Mouse (Mus musculus): ENCODE results near the gene Tap2. TPM values are rescaled to one million over a fixed set of nuclear protein-coding genes. Genes with fewer than 3 reads are reported as not detected.

Tap2 gene
- polyA plus RNA-seq, 1 experiment from 2014 or later = 0.44 TPM

GRCm38 (mm10) chr17:34240916-34241315, 37.6 kb downstream of the Tap2 start:
- no peak overlapping the region for H3K4me2 ChIP-seq
- H3K27me3 ChIP-seq (ENCODE audit: control insufficient read depth, insufficient read depth, low read length) = peaks cover 4% of the 10 kb centered on the region; the same call in 1 of the 2 replicates
- no peak overlapping the region for H3K27ac ChIP-seq (ENCODE audit: low read depth, low read length)
- no peaks in the 10 kb centered on the region for H3K4me1 ChIP-seq (ENCODE audit: control insufficient read depth, insufficient read depth, low read length)
- H3K9ac ChIP-seq (ENCODE audit: low read depth, low read length) = no peak overlapping the region
- no peak for ATAC-seq (replicated peaks; ENCODE audit: insufficient number of reproducible peaks, low FRiP score, low TSS enrichment)
- H3K9me3 ChIP-seq (replicated peaks; ENCODE audit: control insufficient read depth, low read length) = 0 out of 2 replicates have a peak, but pooled peaks cover 5% of the 10 kb centered on the region
- no peak overlapping the region for H3K4me3 ChIP-seq (ENCODE audit: low read depth, low read length)
- 74% methylated on average over 6 of the region's 6 CpGs for WGBS (ENCODE audit: insufficient replicate concordance)
- no peaks in the 10 kb centered on the region for H3K36me3 ChIP-seq (ENCODE audit: control insufficient read depth, insufficient read depth, low read length)

GRCm38 (mm10) chr17:34244656-34245055, 41.3 kb downstream of the Tap2 start:
- no peak for ATAC-seq (replicated peaks; ENCODE audit: insufficient number of reproducible peaks, low FRiP score, low TSS enrichment)
- Histone ChIP-seq H3K9me3 (replicated peaks; ENCODE audit: control insufficient read depth, low read length) (0 out of 2 replicates have a peak, but pooled peaks cover 5% of the 10 kb centered on the region), H3K4me1 (ENCODE audit: control insufficient read depth, insufficient read depth, low read length) (no peaks in the 10 kb centered on the region), H3K27me3 (ENCODE audit: control insufficient read depth, insufficient read depth, low read length) (peaks cover 4% of the 10 kb centered on the region; the same call in 1 of the 2 replicates), H3K9ac (ENCODE audit: low read depth, low read length) (no peak overlapping the region), H3K4me3 (ENCODE audit: low read depth, low read length) (no peak overlapping the region), H3K36me3 (ENCODE audit: control insufficient read depth, insufficient read depth, low read length) (no peaks in the 10 kb centered on the region), H3K27ac (ENCODE audit: low read depth, low read length) (no peak overlapping the region), H3K4me2 (no peak overlapping the region)
- 76% methylated on average over 4 of the region's 4 CpGs for WGBS (ENCODE audit: insufficient replicate concordance)

GRCm38 (mm10) chr17:34247047-34247446, 43.7 kb downstream of the Tap2 start:
- Histone ChIP-seq H3K4me1 (ENCODE audit: control insufficient read depth, insufficient read depth, low read length) (no peaks in the 10 kb centered on the region), H3K27me3 (ENCODE audit: control insufficient read depth, insufficient read depth, low read length) (peaks cover 4% of the 10 kb centered on the region; the same call in 1 of the 2 replicates), H3K27ac (ENCODE audit: low read depth, low read length) (no peak overlapping the region), H3K9ac (ENCODE audit: low read depth, low read length) (no peak overlapping the region), H3K4me2 (no peak overlapping the region), H3K36me3 (ENCODE audit: control insufficient read depth, insufficient read depth, low read length) (no peaks in the 10 kb centered on the region), H3K4me3 (ENCODE audit: low read depth, low read length) (no peak overlapping the region), H3K9me3 (replicated peaks; ENCODE audit: control insufficient read depth, low read length) (0 out of 2 replicates have a peak, but pooled peaks cover 2% of the 10 kb centered on the region)
- ATAC-seq (replicated peaks; ENCODE audit: insufficient number of reproducible peaks, low FRiP score, low TSS enrichment) = no peak
- 79% methylated on average over 3 of the region's 3 CpGs for WGBS (ENCODE audit: insufficient replicate concordance)

- H3K4me1 ChIP-seq (ENCODE audit: control insufficient read depth, insufficient read depth, low read length) = no peaks in the 10 kb centered on the region
- H3K4me3 ChIP-seq (ENCODE audit: low read depth, low read length) = no peak overlapping the region
- H3K27ac ChIP-seq (ENCODE audit: low read depth, low read length) = no peak overlapping the region
- no peak overlapping the region for H3K9ac ChIP-seq (ENCODE audit: low read depth, low read length)
- no peaks in the 10 kb centered on the region for H3K36me3 ChIP-seq (ENCODE audit: control insufficient read depth, insufficient read depth, low read length)
- no peak for ATAC-seq (replicated peaks; ENCODE audit: insufficient number of reproducible peaks, low FRiP score, low TSS enrichment)
- H3K4me2 ChIP-seq = no peak overlapping the region
- no peaks in the 10 kb centered on the region for H3K9me3 ChIP-seq (replicated peaks; ENCODE audit: control insufficient read depth, low read length)
- H3K27me3 ChIP-seq (ENCODE audit: control insufficient read depth, insufficient read depth, low read length) = no peaks in the 10 kb centered on the region
- 66% methylated on average over 2 of the region's 2 CpGs for WGBS (ENCODE audit: insufficient replicate concordance)
These were observed 45.4 kb downstream of the Tap2 start for GRCm38 (mm10) chr17:34248764-34249163.

- H3K27me3 ChIP-seq (ENCODE audit: control insufficient read depth, insufficient read depth, low read length) = no peaks in the 10 kb centered on the region
- no peak for ATAC-seq (replicated peaks; ENCODE audit: insufficient number of reproducible peaks, low FRiP score, low TSS enrichment)
- 40% methylated on average over 3 of the region's 3 CpGs for WGBS (ENCODE audit: insufficient replicate concordance)
- no peaks in the 10 kb centered on the region for H3K36me3 ChIP-seq (ENCODE audit: control insufficient read depth, insufficient read depth, low read length)
- H3K4me3 ChIP-seq (ENCODE audit: low read depth, low read length) = no peak overlapping the region
- no peak overlapping the region for H3K4me2 ChIP-seq
- H3K9me3 ChIP-seq (replicated peaks; ENCODE audit: control insufficient read depth, low read length) = no peaks in the 10 kb centered on the region
- no peak overlapping the region for H3K27ac ChIP-seq (ENCODE audit: low read depth, low read length)
- no peaks in the 10 kb centered on the region for H3K4me1 ChIP-seq (ENCODE audit: control insufficient read depth, insufficient read depth, low read length)
- H3K9ac ChIP-seq (ENCODE audit: low read depth, low read length) = no peak overlapping the region
These were observed 46.0 kb downstream of the Tap2 start for GRCm38 (mm10) chr17:34249361-34249760.

- no peak overlapping the region for H3K27ac ChIP-seq (ENCODE audit: low read depth, low read length)
- H3K4me3 ChIP-seq (ENCODE audit: low read depth, low read length) = no peak overlapping the region
- ATAC-seq (replicated peaks; ENCODE audit: insufficient number of reproducible peaks, low FRiP score, low TSS enrichment) = no peak
- H3K4me1 ChIP-seq (ENCODE audit: control insufficient read depth, insufficient read depth, low read length) = no peaks in the 10 kb centered on the region
- no peak overlapping the region for H3K4me2 ChIP-seq
- H3K9me3 ChIP-seq (replicated peaks; ENCODE audit: control insufficient read depth, low read length) = no peaks in the 10 kb centered on the region
- no peaks in the 10 kb centered on the region for H3K27me3 ChIP-seq (ENCODE audit: control insufficient read depth, insufficient read depth, low read length)
- no peaks in the 10 kb centered on the region for H3K36me3 ChIP-seq (ENCODE audit: control insufficient read depth, insufficient read depth, low read length)
- H3K9ac ChIP-seq (ENCODE audit: low read depth, low read length) = no peak overlapping the region
- 24% methylated on average over 4 of the region's 4 CpGs for WGBS (ENCODE audit: insufficient replicate concordance)
These were observed 46.6 kb downstream of the Tap2 start for GRCm38 (mm10) chr17:34249878-34250277.

GRCm38 (mm10) chr17:34251666-34252065, 48.3 kb downstream of the Tap2 start:
- Histone ChIP-seq H3K9ac (ENCODE audit: low read depth, low read length) (no peak overlapping the region), H3K27ac (ENCODE audit: low read depth, low read length) (no peak overlapping the region), H3K4me2 (no peak overlapping the region), H3K36me3 (ENCODE audit: control insufficient read depth, insufficient read depth, low read length) (no peaks in the 10 kb centered on the region), H3K9me3 (replicated peaks; ENCODE audit: control insufficient read depth, low read length) (no peaks in the 10 kb centered on the region), H3K27me3 (ENCODE audit: control insufficient read depth, insufficient read depth, low read length) (no peaks in the 10 kb centered on the region), H3K4me1 (ENCODE audit: control insufficient read depth, insufficient read depth, low read length) (no peaks in the 10 kb centered on the region), H3K4me3 (ENCODE audit: low read depth, low read length) (no peak overlapping the region)
- no peak for ATAC-seq (replicated peaks; ENCODE audit: insufficient number of reproducible peaks, low FRiP score, low TSS enrichment)
- WGBS (ENCODE audit: insufficient replicate concordance) = 52% methylated on average over 4 of the region's 4 CpGs

- Histone ChIP-seq H3K4me2 (no peak overlapping the region), H3K27ac (ENCODE audit: low read depth, low read length) (no peak overlapping the region), H3K9ac (ENCODE audit: low read depth, low read length) (no peak overlapping the region), H3K4me3 (ENCODE audit: low read depth, low read length) (no peak overlapping the region), H3K27me3 (ENCODE audit: control insufficient read depth, insufficient read depth, low read length) (peaks cover 12% of the 10 kb centered on the region; the same call in 1 of the 2 replicates), H3K36me3 (ENCODE audit: control insufficient read depth, insufficient read depth, low read length) (no peaks in the 10 kb centered on the region), H3K9me3 (replicated peaks; ENCODE audit: control insufficient read depth, low read length) (no peaks in the 10 kb centered on the region), H3K4me1 (ENCODE audit: control insufficient read depth, insufficient read depth, low read length) (no peaks in the 10 kb centered on the region; the same call in 1 of the 2 replicates)
- ATAC-seq (replicated peaks; ENCODE audit: insufficient number of reproducible peaks, low FRiP score, low TSS enrichment) = no peak
- WGBS (ENCODE audit: insufficient replicate concordance) = 69% methylated on average over 5 of the region's 5 CpGs
These were observed 53.2 kb downstream of the Tap2 start for GRCm38 (mm10) chr17:34256501-34256900.

GRCm38 (mm10) chr17:34257594-34258375, 54.5 kb downstream of the Tap2 start, which contains the start of gene H2-Ab1:
Gene H2-Ab1, plus strand, starts transcription at chr17:34257689.
- Histone ChIP-seq H3K4me1 (ENCODE audit: control insufficient read depth, insufficient read depth, low read length) (no peaks in the 10 kb centered on the region; the same call in 1 of the 2 replicates), H3K9me3 (replicated peaks; ENCODE audit: control insufficient read depth, low read length) (no peaks in the 10 kb centered on the region), H3K9ac (ENCODE audit: low read depth, low read length) (no peak within 1 kb of the TSS), H3K4me3 (ENCODE audit: low read depth, low read length) (no peak within 1 kb of the TSS), H3K36me3 (ENCODE audit: control insufficient read depth, insufficient read depth, low read length) (no peaks in the 10 kb centered on the region), H3K27me3 (ENCODE audit: control insufficient read depth, insufficient read depth, low read length) (peaks cover 18% of the 10 kb centered on the region), H3K4me2 (no peak within 1 kb of the TSS), H3K27ac (ENCODE audit: low read depth, low read length) (no peak within 1 kb of the TSS)
- no peak for ATAC-seq (replicated peaks; ENCODE audit: insufficient number of reproducible peaks, low FRiP score, low TSS enrichment)
- WGBS (ENCODE audit: insufficient replicate concordance) = 67% methylated on average over 11 of the region's 11 CpGs
